Mouse (Mus musculus) monocyte, adult 5-6 weeks (primary cell): ENCODE measurements around the gene Dnase1l2. TPM values are rescaled to one million over a fixed set of nuclear protein-coding genes. Genes with fewer than 3 reads are reported as not detected.
"Not testable (repeated sequence)": the region's sequence is repeated elsewhere in the genome, so short reads cannot be mapped to it uniquely, and the experiment has no call there.

Source experiments
- ATAC-seq: fragments of 153-309, 156-312 bp; replicated peaks from 2 replicates; pipeline ENCODE4 v1.8.0; 2017; ENCODE audit warnings: mild to moderate bottlenecking; ENCODE audit not compliant: low TSS enrichment, insufficient number of reproducible peaks, severe bottlenecking, poor library complexity, low FRiP score
- total RNA-seq: library from RNA; stranded (forward); fragments of 200-1000, 200-491, 200-594 nt; gene quantifications from 3 replicates; pipeline ENCODE4 v1.2.3, GENCODE M21; 2017

Gene Dnase1l2
- total RNA-seq, 1 experiment from 2014 or later, result 2.2 TPM

DNA sequence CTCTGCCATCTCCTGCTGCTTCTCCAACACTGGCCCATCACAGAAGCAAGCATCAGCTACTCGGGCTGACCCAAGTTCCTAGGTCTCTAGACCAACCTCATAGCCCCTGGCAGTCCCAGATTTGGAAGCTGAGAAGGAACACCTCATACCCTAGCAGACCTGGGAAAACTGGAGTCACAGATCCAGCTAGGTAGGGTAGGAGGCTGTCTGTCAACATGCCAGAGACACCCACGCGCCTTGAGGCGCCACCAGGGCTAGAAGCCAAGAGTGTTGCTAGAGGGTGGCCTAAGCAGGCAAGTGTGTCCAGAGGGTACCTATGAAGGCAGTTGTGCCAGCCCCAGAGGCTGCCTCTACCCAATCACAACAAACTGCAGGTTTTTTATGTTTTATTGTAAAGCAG lies 504 bp upstream of the Dnase1l2 start:
- ATAC-seq, result no peak

GRCm38 (mm10) chr17:24442107-24442506 lies 798 bp downstream of the Dnase1l2 start:
- ATAC-seq, result no peak

DNA sequence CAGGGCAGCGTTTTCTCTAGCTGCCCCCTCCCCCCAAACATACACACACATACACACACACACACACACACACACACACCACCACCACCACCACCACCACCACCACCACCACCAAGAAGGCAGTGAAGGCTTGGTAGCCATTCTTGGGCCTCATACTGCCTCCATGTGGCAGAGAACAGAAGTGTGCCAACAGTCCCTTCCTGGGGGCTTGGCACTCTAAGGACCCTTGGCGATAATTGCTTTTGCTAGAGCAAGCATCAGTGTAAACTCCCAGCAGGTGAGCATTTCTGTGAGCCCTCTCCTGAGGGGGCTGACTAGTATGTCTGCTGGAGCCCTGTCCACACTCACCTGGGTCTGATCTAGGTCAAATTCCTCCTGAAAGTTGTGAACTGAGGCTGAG lies 1.8 kb downstream of the Dnase1l2 start:
- ATAC-seq, result no peak

DNA sequence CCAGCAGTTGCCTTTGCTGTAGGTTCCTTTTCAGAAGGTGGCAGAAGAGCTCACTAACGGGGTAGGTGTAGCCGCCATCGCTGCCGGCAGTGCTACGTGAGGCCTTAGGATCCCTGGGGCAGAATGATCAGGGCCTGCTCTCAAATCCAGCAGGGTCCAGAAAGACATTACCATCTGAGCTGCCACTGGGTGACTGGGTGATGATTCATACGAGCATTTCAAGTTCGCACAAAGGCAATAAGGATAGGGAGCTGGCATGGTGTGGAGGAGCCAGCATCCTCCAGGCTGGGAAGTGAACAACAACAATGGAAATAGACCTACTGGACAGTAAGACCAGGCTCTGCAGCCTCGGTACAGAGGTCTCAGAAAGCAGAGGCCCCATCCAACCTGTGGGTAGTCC lies 2.5 kb downstream of the Dnase1l2 start:
- no peak for ATAC-seq

DNA sequence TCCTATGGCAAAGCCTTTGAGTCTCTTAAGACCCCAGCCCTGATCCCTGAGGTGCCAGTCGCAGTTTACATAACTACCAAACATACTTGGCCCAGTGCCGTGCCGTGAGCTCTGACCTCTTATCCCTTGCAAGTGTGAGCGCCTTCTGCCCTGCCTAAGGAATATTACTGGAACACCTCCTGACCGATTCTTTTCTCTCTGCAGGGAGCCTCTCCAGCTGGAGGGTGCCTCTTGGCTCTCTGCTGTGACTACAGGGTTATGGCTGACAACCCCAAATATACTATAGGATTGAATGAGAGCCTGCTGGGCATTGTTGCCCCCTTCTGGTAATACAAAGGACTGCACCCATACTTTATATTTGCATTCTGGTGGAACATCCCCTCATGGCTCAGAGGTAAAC lies 5.9 kb downstream of the Dnase1l2 start:
- peak; percentile 79 for ATAC-seq

GRCm38 (mm10) chr17:24429201-24429983 lies 13.5 kb downstream of the Dnase1l2 start:
- ATAC-seq, result no peak

GRCm38 (mm10) chr17:24427170-24427557 lies 15.7 kb downstream of the Dnase1l2 start:
- ATAC-seq, result no peak

DNA sequence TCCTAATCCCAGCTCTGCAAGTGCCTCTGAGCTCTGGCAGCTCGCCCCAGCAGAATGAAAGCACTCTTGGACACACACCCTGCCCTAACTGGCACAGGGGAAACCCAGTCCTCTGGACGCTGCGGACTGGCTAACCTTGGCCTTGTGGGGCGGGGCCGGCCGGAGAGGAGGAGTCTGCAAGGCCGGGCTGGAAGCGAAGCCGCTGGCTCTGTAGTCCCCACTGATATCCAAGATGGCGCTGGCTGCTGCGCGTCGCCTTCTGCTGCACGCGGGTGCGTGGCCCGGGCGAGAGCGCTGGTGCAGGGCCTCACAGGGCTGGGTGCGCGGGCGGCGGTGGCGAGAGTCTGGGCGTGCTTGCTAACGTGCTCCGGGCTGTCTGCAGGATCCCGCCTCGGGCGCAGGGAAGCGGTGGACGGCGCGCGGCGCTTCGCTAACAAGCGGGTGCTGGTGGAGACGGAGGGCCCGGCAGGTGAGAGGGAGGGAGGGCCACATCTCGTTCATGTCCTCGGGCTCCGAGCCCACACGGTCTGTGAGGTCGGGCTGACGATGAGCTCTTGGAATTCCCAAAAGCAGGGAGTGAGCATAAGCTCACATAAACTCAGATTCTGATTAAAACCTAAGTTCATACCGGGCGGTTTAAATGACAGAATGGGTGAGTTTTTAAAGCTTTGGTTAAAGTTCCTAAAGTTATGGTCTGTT lies 16.3 kb downstream of the Dnase1l2 start, which contains the start of gene Eci1:
Gene Eci1 (plus strand): TSS at position 171 of the 699 bp plus-strand sequence.
- ATAC-seq, result peak; percentile 98

- ATAC-seq, result no peak
Measured at GRCm38 (mm10) chr17:24425905-24426304, 17.0 kb downstream of the Dnase1l2 start.

GRCm38 (mm10) chr17:24425326-24425725 lies 17.6 kb downstream of the Dnase1l2 start:
- ATAC-seq, result not testable (repeated sequence)

DNA sequence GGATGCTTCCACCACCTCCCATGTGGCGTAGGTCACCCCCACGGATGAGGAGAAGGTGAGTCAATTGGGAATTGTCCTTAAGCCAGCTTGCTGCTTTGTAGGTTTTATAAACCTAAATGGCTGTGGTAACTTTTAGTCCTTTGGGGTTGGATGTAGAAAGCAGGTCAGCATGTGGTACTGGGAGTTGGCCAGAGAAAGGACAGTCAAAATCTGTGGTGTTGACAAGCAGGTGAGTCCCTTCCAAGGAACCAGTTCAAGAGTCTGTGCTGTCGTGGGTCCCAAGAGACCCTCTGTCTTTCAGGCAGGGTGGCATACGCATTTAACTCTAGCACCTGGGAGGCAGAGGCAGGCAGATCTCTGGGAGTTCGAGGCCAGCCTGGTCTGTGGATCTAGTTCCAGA lies 18.4 kb downstream of the Dnase1l2 start:
- no peak for ATAC-seq

DNA sequence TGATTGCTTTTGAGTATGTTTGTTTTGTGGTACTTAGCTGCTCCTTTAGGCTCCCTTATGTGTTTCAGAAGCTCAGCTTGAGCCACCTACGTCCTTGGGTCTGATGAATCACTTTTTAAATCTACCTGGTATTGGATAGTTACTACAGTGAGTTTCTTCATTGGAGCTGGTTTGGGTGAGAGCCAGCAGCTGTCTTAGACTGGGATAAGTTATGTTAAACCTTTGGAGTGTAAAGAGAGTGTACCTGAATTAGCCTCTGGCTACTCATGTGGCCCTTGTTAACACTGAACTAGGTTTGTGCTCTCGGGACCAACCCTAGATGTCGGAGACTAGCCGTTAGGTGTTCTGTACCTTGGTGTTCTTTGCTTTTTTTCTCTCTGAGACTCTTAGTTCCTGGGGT lies 19.8 kb downstream of the Dnase1l2 start:
- ATAC-seq, result no peak

- no peak for ATAC-seq
Measured at GRCm38 (mm10) chr17:24416051-24416652, 26.8 kb downstream of the Dnase1l2 start.

DNA sequence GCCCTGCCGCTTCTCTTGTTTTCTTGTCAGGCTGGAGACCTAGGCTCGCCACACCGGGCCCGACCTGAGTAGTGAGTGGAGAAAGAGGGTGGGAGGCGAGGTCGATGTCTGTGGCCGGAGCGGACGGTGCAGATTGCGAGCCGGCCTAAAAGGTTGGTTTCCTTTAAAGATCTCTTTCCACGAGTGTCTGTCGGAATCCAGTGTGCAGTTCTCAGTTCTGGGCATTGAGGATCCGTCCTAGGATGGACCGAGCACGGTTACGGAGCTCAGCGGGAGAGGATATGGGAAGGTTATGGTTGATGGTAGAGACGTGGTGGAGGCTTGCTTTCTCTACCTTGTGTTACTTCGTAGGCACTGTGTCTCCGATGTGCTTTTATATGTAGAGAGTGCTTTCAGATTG lies 27.9 kb downstream of the Dnase1l2 start:
- peak; percentile 3; the same call in 1 of the 2 replicates for ATAC-seq

- ATAC-seq, result peak; percentile 89
Measured at GRCm38 (mm10) chr17:24414230-24414976, 28.5 kb downstream of the Dnase1l2 start, which contains the start of gene Rnps1. TSS of gene Rnps1 (plus strand) at chr17:24414565.

GRCm38 (mm10) chr17:24413557-24414211 lies 29.2 kb downstream of the Dnase1l2 start:
- ATAC-seq, result no peak

GRCm38 (mm10) chr17:24407116-24407803 lies 35.6 kb downstream of the Dnase1l2 start:
- no peak for ATAC-seq

GRCm38 (mm10) chr17:24402371-24402770 lies 40.5 kb downstream of the Dnase1l2 start:
- no peak for ATAC-seq
